Mouse (Mus musculus) midbrain, embryonic 14.5 days (tissue): ENCODE results near the gene Krt33a. TPM values are rescaled to one million over a fixed set of nuclear protein-coding genes. Genes with fewer than 3 reads are reported as not detected.

Experiments
- ATAC-seq: fragments of 200-750 bp; cut with Nextera tagmentation; 2 replicates; pipeline ENCODE4 v1.8.0; 2017; ENCODE audit warnings: moderate number of reproducible peaks, moderate library complexity; ENCODE audit not compliant: low FRiP score, low TSS enrichment
- DNase-seq: peaks from one replicate; pipeline ENCODE4 v3.0.0-alpha.2; 2015
- H3K27ac ChIP-seq: fragments of 300-500 bp; sonication (generic); replicated peaks from 2 replicates; pipeline ENCODE4 v1.5.1; 2014; ENCODE audit warnings: mild to moderate bottlenecking, low read depth, low read length, moderate library complexity
- H3K27me3 ChIP-seq: fragments of 300-500 bp; sonication (generic); 2 replicates; pipeline ENCODE4 v1.6.1; 2014; ENCODE audit warnings: low read length, control low read depth, mixed read lengths; ENCODE audit not compliant: control insufficient read depth, insufficient read depth
- H3K36me3 ChIP-seq: fragments of 300-500 bp; sonication (generic); 2 replicates; pipeline ENCODE4 v1.6.1; 2014; ENCODE audit warnings: low read length, control low read depth; ENCODE audit not compliant: control insufficient read depth, insufficient read depth
- H3K4me1 ChIP-seq: fragments of 300-500 bp; sonication (generic); 2 replicates; pipeline ENCODE4 v1.6.1; 2014; ENCODE audit warnings: mild to moderate bottlenecking, antibody characterized with exemption, low read length, control low read depth; ENCODE audit not compliant: control insufficient read depth, insufficient read depth
- H3K4me2 ChIP-seq: fragments of 300-500 bp; sonication (generic); 2 replicates; pipeline ENCODE4 v1.6.1; 2014; ENCODE audit warnings: mild to moderate bottlenecking, low read length, moderate library complexity
- H3K4me3 ChIP-seq: fragments of 300-500 bp; sonication (generic); replicated peaks from 2 replicates; pipeline ENCODE4 v1.5.1; 2014; ENCODE audit warnings: low read depth, low read length
- H3K9ac ChIP-seq: fragments of 300-500 bp; sonication (generic); replicated peaks from 2 replicates; pipeline ENCODE4 v1.6.1; 2014; ENCODE audit warnings: mild to moderate bottlenecking, low read length, moderate library complexity
- H3K9me3 ChIP-seq: fragments of 300-500 bp; sonication (generic); 2 replicates; pipeline ENCODE4 v1.6.1; 2016; ENCODE audit warnings: low read length, control low read depth, mixed read lengths; ENCODE audit not compliant: control insufficient read depth
- WGBS: fragments of 180-500 bp; shearing (Covaris S2); extraction: QIAGEN DNeasy Blood & Tissue Kit; methylation state at CpG from one replicate; pipeline ENCODE4 v1.1.7; 2014; 5-methylcytosine and 5-hydroxymethylcytosine counted together
- polyA plus RNA-seq: library from polyadenylated mRNA; unstranded; fragments of >200 nt; fragmentation: Nextera tagmentation; extraction: Ambion mirVana; gene quantifications from 2 replicates; pipeline ENCODE4 v1.2.1, GENCODE M21; 2014

Krt33a gene
- polyA plus RNA-seq, 1 experiment from 2014 or later: not detected

DNA sequence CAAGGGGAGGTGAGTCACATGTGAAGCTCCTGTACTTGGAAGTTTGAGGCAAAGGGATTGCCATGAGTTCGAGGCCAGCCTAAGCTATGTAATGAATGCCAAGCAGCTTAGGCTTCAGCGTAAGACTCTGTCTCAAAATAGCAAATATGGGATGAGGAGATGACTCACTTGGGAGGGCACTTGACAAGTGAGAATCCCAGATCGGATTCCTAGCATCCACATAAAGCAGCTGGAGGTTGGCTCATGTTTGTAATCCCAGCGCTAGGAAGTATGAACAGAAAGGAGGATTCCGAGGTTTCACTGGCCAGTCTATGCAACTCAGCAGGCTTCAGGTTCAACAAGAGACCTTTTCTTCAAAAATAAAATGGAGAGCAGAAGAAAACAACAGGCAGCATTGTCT, 5.4 kb upstream of the Krt33a start:
- 81% methylated on average over 5 of the region's 5 CpGs for WGBS
- H3K9me3 ChIP-seq: no peaks in the 10 kb centered on the region
- H3K9ac ChIP-seq: no peak overlapping the region
- no peak for DNase-seq
- H3K27ac ChIP-seq: no peak overlapping the region
- H3K4me1 ChIP-seq: no peaks in the 10 kb centered on the region
- H3K36me3 ChIP-seq: no peaks in the 10 kb centered on the region
- H3K27me3 ChIP-seq: no peaks in the 10 kb centered on the region
- no peak for ATAC-seq
- H3K4me2 ChIP-seq: no peak overlapping the region
- no peak overlapping the region for H3K4me3 ChIP-seq

DNA sequence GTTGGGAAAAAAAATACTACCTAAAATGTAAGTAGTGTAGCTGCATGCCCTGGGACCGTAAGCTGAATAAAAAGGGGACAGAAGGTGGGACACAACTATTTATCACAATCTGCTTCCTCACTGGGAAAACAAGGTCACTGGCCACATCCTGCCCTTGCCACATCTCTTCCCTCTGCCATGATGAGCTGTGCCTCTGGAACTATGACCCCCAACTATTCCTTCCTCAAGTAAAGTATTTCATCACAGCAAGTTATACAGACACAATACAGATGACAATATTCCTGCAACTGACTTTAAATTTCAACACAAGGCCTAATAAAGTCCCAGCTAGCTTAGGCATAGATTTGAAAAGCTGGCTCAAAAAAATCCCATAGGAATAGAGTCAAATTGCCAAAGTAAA, 3.5 kb upstream of the Krt33a start:
- no peak overlapping the region for H3K4me2 ChIP-seq
- no peak overlapping the region for H3K9ac ChIP-seq
- WGBS: 93% methylated on average over 1 of the region's 1 CpGs
- H3K27me3 ChIP-seq: no peaks in the 10 kb centered on the region
- H3K36me3 ChIP-seq: no peaks in the 10 kb centered on the region
- no peaks in the 10 kb centered on the region for H3K9me3 ChIP-seq
- H3K27ac ChIP-seq: no peak overlapping the region
- DNase-seq: no peak
- no peaks in the 10 kb centered on the region for H3K4me1 ChIP-seq
- no peak for ATAC-seq
- no peak overlapping the region for H3K4me3 ChIP-seq

- ATAC-seq: no peak
Measured at GRCm38 (mm10) chr11:100013691-100014171, 2.3 kb downstream of the Krt33a start.

GRCm38 (mm10) chr11:100010682-100011081, 5.3 kb downstream of the Krt33a start:
- no peak overlapping the region for H3K27ac ChIP-seq
- no peak overlapping the region for H3K9ac ChIP-seq
- no peak overlapping the region for H3K4me3 ChIP-seq
- ATAC-seq (no peak), DNase-seq (no peak)
- 85% methylated on average over 5 of the region's 5 CpGs for WGBS
- no peak overlapping the region for H3K4me2 ChIP-seq
- H3K36me3 ChIP-seq: no peaks in the 10 kb centered on the region
- no peaks in the 10 kb centered on the region for H3K27me3 ChIP-seq
- no peaks in the 10 kb centered on the region for H3K4me1 ChIP-seq
- no peaks in the 10 kb centered on the region for H3K9me3 ChIP-seq

More at GRCm38 (mm10) chr11:100013691-100014171, 2.3 kb downstream of the Krt33a start:
- WGBS: 70% methylated on average over 4 of the region's 4 CpGs
- no peak overlapping the region for H3K9ac ChIP-seq
- H3K9me3 ChIP-seq: no peaks in the 10 kb centered on the region
- H3K27ac ChIP-seq: no peak overlapping the region
- no peak overlapping the region for H3K4me2 ChIP-seq
- H3K27me3 ChIP-seq: no peaks in the 10 kb centered on the region
- no peaks in the 10 kb centered on the region for H3K4me1 ChIP-seq
- H3K36me3 ChIP-seq: no peaks in the 10 kb centered on the region
- no peak for DNase-seq
- H3K4me3 ChIP-seq: no peak overlapping the region

DNA sequence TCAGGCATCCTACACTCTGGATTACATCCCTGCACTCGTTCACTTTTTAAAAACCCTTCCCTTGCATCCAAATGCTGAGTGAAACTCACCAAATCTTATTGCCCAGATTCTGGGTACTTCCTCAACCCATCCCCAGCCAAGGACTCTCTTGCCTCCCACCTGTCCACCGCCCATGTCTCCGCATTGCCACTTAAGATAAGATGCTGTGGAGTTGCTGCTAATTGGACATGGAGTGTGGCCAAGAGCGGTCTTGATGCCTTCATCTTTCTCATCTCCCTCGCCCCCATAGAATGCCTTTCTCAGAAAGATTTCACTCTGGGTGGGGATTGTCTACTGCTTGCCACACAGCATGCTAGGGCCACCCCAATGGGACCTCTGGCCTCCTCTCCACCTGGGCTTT, 7.7 kb downstream of the Krt33a start:
- 89% methylated on average over 5 of the region's 5 CpGs for WGBS
- no peak for ATAC-seq
- Histone ChIP-seq H3K36me3 (no peaks in the 10 kb centered on the region), H3K4me1 (no peaks in the 10 kb centered on the region), H3K9me3 (no peaks in the 10 kb centered on the region), H3K27ac (no peak overlapping the region), H3K4me2 (no peak overlapping the region), H3K4me3 (no peak overlapping the region), H3K9ac (no peak overlapping the region), H3K27me3 (no peaks in the 10 kb centered on the region)
- DNase-seq: no peak

DNA sequence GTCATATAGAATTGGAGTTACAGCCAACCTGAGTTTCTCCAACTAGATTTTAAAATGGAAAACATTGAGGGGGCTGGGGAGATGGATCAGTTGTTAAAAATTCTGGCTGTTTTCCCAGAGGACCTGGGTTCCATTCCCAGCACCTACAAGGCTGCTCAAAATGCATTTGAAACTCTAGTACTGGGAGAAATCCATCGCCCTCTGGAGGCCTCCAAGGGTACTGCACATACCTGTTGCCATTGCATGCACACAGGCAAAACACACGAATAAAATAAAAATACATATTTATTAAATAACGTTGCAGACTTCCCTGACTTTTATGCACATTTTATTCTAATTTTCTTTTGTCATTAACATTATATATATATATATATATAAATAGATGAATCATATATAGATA, 9.4 kb downstream of the Krt33a start:
- DNase-seq: no peak
- WGBS: 56% methylated on average over 3 of the region's 3 CpGs
- ATAC-seq: no peak
- Histone ChIP-seq H3K36me3 (no peaks in the 10 kb centered on the region), H3K9ac (no peak overlapping the region), H3K4me1 (no peaks in the 10 kb centered on the region), H3K27ac (no peak overlapping the region), H3K9me3 (no peaks in the 10 kb centered on the region), H3K4me2 (no peak overlapping the region), H3K4me3 (no peak overlapping the region), H3K27me3 (no peaks in the 10 kb centered on the region)

GRCm38 (mm10) chr11:100005905-100006304, 10.1 kb downstream of the Krt33a start:
- Histone ChIP-seq H3K4me3 (no peak overlapping the region), H3K9me3 (no peaks in the 10 kb centered on the region), H3K27me3 (no peaks in the 10 kb centered on the region), H3K9ac (no peak overlapping the region), H3K27ac (no peak overlapping the region), H3K4me2 (no peak overlapping the region), H3K36me3 (no peaks in the 10 kb centered on the region), H3K4me1 (no peaks in the 10 kb centered on the region)
- WGBS: 91% methylated on average over 8 of the region's 8 CpGs
- ATAC-seq (no peak), DNase-seq (no peak)

DNA sequence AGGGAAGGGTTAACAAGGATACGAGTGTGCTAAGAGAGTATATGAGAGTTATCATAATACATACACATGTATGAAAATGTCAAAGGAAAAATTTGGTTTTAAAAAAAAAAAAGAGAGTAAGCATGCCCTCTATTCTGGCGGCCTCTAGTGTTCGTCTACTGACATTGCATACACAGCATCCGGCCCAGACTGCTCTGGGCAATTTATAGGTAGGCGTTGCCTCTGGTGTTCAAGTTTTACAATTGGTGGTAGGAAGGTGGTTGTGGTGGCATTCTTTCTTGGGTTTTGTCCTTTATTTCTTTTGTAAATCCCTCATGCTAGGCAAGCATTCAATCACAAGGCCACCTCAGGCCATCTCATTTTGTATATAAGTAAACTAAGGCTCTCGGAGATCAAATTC, 11.2 kb downstream of the Krt33a start:
- Histone ChIP-seq H3K4me3 (no peak overlapping the region), H3K9me3 (no peaks in the 10 kb centered on the region), H3K4me2 (no peak overlapping the region), H3K36me3 (no peaks in the 10 kb centered on the region), H3K4me1 (no peaks in the 10 kb centered on the region), H3K9ac (no peak overlapping the region), H3K27ac (no peak overlapping the region), H3K27me3 (no peaks in the 10 kb centered on the region)
- peak; percentile 77 for DNase-seq
- 27% methylated on average over 6 of the region's 6 CpGs for WGBS
- no peak for ATAC-seq

GRCm38 (mm10) chr11:99999091-99999490, 16.9 kb downstream of the Krt33a start:
- 92% methylated on average over 7 of the region's 7 CpGs for WGBS
- no peaks in the 10 kb centered on the region for H3K36me3 ChIP-seq

More at GRCm38 (mm10) chr11:99999091-99999490, 16.9 kb downstream of the Krt33a start:
- H3K9me3 ChIP-seq: no peaks in the 10 kb centered on the region
- DNase-seq: no peak
- no peak for ATAC-seq
- no peaks in the 10 kb centered on the region for H3K4me1 ChIP-seq
- no peak overlapping the region for H3K9ac ChIP-seq
- no peak overlapping the region for H3K4me3 ChIP-seq
- no peak overlapping the region for H3K27ac ChIP-seq
- H3K4me2 ChIP-seq: no peak overlapping the region
- no peaks in the 10 kb centered on the region for H3K27me3 ChIP-seq
